Mouse (Mus musculus) cerebellum, postnatal 14 days (tissue): ENCODE results near the gene Cnga4.
"Not testable (repeated sequence)": the region's sequence is repeated elsewhere in the genome, so short reads cannot be mapped to it uniquely, and the experiment has no call there.

ENCODE experiments used
- DNase-seq, 2 experiments: peaks; one replicate each; pipeline ENCODE4 v3.0.0; 2021; ENCODE audit warnings: mixed read lengths in 2 of 2

The Cnga4 gene

DNA sequence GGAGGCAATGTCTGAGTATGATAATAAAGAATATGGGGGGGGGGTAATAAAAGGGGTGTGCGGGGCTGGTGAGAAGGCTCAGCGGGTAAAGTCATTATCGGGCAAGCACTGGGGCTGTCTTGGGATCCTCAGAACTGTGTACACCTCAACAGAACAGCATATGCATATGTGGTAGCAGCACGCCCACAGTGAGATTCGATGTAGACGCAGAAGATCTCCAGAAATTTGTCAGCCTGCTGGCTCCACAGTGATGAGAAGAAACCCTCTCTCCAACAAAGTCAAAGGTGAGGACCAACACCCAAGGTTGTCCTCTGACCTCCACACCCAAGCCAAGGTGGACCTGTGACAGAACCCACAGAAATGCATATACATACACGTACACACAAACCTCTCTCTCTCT lies 12.2 kb downstream of the Cnga4 start:
- DNase-seq = no peak

DNA sequence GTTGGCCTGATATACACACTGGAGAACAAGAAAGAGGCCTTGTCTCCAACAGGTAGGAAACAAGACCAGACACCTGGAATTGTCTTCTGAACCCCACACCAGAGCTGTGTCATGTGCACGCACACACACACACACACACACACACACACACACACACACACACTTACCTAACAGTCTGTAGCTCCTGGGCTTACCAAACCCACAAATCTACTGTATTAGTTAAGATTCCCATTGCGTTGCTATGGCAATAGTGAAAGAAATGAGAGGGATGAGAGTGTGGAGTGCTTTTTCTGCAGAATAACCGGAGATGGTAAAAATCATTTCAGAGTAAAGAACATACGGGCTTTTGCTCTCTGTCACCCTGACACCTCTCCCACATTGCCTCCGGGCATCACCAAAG lies 13.7 kb downstream of the Cnga4 start:
- no peak for DNase-seq

GRCm38 (mm10) chr7:105420903-105421302 lies 16.5 kb downstream of the Cnga4 start:
- DNase-seq = no peak

DNA sequence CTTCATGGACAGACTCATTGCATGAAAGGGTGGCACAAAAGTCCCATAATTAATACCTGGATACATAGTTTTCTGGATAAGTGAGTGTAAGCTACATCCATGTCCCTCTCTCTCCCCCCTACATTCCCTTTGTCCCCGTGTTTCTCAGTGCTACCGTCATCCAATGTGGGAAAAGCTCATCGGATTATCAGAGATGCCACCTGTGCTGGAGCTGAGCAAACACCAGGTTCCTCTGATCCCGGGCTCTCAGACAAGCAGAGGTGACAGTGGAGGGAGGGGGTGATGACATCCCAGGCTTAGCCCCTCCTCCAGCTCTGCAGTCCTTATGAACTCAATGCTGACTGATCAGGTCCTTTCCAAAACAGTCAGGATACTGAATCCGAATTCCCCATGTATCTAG lies 20.0 kb downstream of the Cnga4 start:
- DNase-seq = no peak

GRCm38 (mm10) chr7:105425424-105426043 lies 21.2 kb downstream of the Cnga4 start, which contains the start of gene Cckbr:
Gene Cckbr (plus strand): TSS chr7:105425731.
- peak; percentile 27 to 42 for DNase-seq

- DNase-seq = no peak
Measured at GRCm38 (mm10) chr7:105426051-105426450, 21.7 kb downstream of the Cnga4 start.

DNA sequence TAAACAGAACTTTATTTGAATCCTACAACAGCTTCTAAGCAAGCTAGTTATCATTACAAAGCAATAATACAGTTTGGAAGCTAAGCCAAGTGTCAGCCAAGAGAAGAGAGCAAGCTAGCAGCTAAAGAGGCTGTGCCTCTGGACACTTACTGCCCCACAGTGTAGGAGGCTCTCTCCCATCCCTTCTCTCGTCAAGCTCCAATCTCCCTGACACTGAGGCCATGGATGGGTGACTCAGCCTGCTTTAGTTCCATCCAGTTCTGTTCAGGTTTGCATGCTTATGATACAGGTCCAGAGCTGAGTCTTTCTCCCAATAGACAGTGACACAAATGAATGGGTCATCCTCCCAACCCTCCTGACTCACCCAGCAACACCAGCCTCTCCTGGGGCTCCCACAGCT lies 27.7 kb downstream of the Cnga4 start:
- DNase-seq = no peak

GRCm38 (mm10) chr7:105433859-105434258 lies 29.5 kb downstream of the Cnga4 start:
- no peak for DNase-seq

GRCm38 (mm10) chr7:105434798-105435197 lies 30.4 kb downstream of the Cnga4 start:
- DNase-seq = no peak

DNA sequence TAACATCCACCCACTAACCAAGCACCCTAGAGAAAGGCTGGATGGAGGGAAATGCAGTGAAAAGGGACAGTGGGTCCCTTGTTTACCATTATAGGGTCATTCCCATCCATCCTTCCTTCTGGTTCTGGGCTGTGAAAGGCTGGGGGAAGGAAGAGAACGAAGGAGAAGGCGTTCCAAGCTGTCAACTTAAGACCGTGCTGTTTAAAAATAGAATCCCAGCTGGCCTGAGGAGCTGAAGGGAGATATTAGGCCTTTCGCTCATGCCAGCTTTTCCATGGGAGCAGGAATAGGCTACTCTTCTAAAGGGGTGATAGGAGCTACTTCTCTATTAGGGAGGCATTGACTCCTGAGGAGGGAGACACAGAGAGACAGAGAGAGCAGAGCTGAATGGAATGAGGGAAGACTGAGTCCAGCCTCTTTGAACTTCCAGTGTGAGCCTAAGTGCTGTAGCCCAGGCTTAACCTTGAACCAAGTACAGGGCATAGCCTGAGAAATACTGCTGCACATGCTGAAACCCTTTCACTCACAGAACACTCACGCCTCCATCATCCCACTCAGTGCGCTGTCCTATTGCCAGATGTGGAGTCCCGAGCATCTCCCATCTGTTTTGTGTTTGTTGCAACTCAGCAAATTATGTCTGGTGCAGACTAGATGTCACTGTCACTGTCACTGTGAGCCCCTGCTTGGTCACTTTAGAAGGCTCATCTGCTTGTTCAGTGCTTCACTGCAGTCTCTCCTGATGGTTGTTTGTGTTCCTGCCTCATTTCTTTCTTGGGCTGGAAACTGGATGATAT lies 33.8 kb downstream of the Cnga4 start:
- no peak for DNase-seq

GRCm38 (mm10) chr7:105441426-105441825 lies 37.1 kb downstream of the Cnga4 start:
- no peak for DNase-seq

GRCm38 (mm10) chr7:105445076-105445475 lies 40.7 kb downstream of the Cnga4 start:
- DNase-seq = no peak

- DNase-seq = not testable (repeated sequence)
Measured at GRCm38 (mm10) chr7:105453345-105453744, 49.0 kb downstream of the Cnga4 start.
